Mouse (Mus musculus) kidney, postnatal 0 days (tissue): ENCODE data around the gene Timm22. TPM values are rescaled to one million over a fixed set of nuclear protein-coding genes. Genes with fewer than 3 reads are reported as not detected.

Experiments used
- ATAC-seq: fragments of 200-750 bp; cut with Nextera tagmentation; replicated peaks from 2 replicates; pipeline ENCODE4 v1.8.0; 2017; ENCODE audit warnings: low read depth, moderate number of reproducible peaks, moderate TSS enrichment, moderate library complexity; ENCODE audit not compliant: low FRiP score
- DNase-seq: peaks from one replicate; pipeline ENCODE4 v3.0.0-alpha.2; 2016; ENCODE audit warnings: low spot score
- H3K27ac ChIP-seq: fragments of 300-500 bp; sonication (generic); 2 replicates; pipeline ENCODE4 v1.5.1; 2014; ENCODE audit warnings: mild to moderate bottlenecking
- H3K27me3 ChIP-seq: fragments of 300-500 bp; sonication (generic); 2 replicates; pipeline ENCODE4 v1.6.1; 2014; ENCODE audit warnings: low read length, mixed read lengths; ENCODE audit not compliant: insufficient read depth
- H3K36me3 ChIP-seq: fragments of 300-500 bp; sonication (generic); 2 replicates; pipeline ENCODE4 v1.6.1; 2014; ENCODE audit warnings: low read length, mixed read lengths; ENCODE audit not compliant: insufficient read depth
- H3K4me1 ChIP-seq: fragments of 300-500 bp; sonication (generic); replicated peaks from 2 replicates; pipeline ENCODE4 v1.6.1; 2014; ENCODE audit warnings: antibody characterized with exemption, low read length, mixed read lengths; ENCODE audit not compliant: insufficient read depth
- H3K4me2 ChIP-seq: fragments of 300-500 bp; sonication (generic); 2 replicates; pipeline ENCODE4 v1.6.1; 2014; ENCODE audit warnings: mild to moderate bottlenecking, low read length, moderate library complexity, mixed read lengths
- H3K4me3 ChIP-seq: fragments of 300-500 bp; sonication (generic); replicated peaks from 2 replicates; pipeline ENCODE4 v1.5.1; 2014; ENCODE audit warnings: low read depth, low read length
- H3K9ac ChIP-seq: fragments of 300-500 bp; sonication (generic); 2 replicates; pipeline ENCODE4 v1.6.1; 2014; ENCODE audit warnings: low read depth, low read length
- H3K9me3 ChIP-seq: fragments of 300-500 bp; sonication (generic); replicated peaks from 2 replicates; pipeline ENCODE4 v1.6.1; 2016; ENCODE audit warnings: low read length, inconsistent platforms, mixed read lengths
- CTCF ChIP-seq: IDR thresholded peaks from 2 replicates; pipeline ENCODE4 v1.5.1; 2016; ENCODE audit warnings: antibody characterized with exemption, low read depth, mild to moderate bottlenecking, moderate library complexity
- WGBS: fragments of 180-500 bp; shearing (Covaris S2); extraction: QIAGEN DNeasy Blood & Tissue Kit; methylation state at CpG from one replicate; pipeline ENCODE4 v1.1.7; 2014; 5-methylcytosine and 5-hydroxymethylcytosine counted together
- polyA plus RNA-seq: library from polyadenylated mRNA; unstranded; fragments of >200 nt; fragmentation: Nextera tagmentation; extraction: Ambion mirVana; gene quantifications from 2 replicates; pipeline ENCODE4 v1.2.1, GENCODE M21; 2015

Timm22 gene
- polyA plus RNA-seq, 1 experiment from 2014 or later, result 122 TPM

GRCm38 (mm10) chr11:76363636-76364035 lies 43.1 kb upstream of the Timm22 start:
- ATAC-seq, result no peak
- WGBS, result 15% methylated on average over 9 of the region's 9 CpGs
- no peak overlapping the region for H3K9ac ChIP-seq

DNA sequence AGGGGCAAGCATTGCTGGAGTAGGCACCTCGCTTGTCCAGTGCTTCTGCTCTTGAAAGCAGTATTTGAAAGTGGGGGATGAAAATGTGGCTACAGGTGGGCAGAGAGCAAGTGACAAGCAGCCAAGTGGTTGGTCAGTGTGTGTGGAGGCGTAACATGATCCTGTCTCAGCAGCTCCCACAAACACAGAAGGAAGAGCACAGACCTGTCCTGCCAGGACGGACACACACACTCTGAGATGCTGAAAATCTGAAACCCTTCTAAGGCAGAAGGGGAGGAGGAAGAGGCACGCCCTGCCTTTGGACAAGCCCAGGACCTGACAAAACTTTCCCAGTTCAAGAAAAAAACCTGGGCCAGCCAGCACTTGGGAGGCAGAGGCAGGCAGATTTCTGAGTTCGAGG lies 42.7 kb upstream of the Timm22 start:
- Histone ChIP-seq H3K9me3 (no peaks in the 10 kb centered on the region), H3K27ac (peak overlapping the region; percentile 26), H3K36me3 (no peaks in the 10 kb centered on the region), H3K27me3 (no peaks in the 10 kb centered on the region), H3K4me1 (peaks cover 12% of the 10 kb centered on the region), H3K4me3 (no peak overlapping the region), H3K9ac (no peak overlapping the region), H3K4me2 (no peak overlapping the region)
- WGBS, result 61% methylated on average over 5 of the region's 5 CpGs
- ATAC-seq (no peak), DNase-seq (no peak)
- TF ChIP-seq CTCF, result no peak

More at GRCm38 (mm10) chr11:76363636-76364035, 43.1 kb upstream of the Timm22 start:
- no peak overlapping the region for H3K4me2 ChIP-seq
- no peaks in the 10 kb centered on the region for H3K9me3 ChIP-seq
- H3K27me3 ChIP-seq, result no peaks in the 10 kb centered on the region
- TF ChIP-seq CTCF, result no peak
- H3K4me1 ChIP-seq, result peaks cover 12% of the 10 kb centered on the region
- no peaks in the 10 kb centered on the region for H3K36me3 ChIP-seq
- H3K27ac ChIP-seq, result peak overlapping the region; percentile 26
- DNase-seq, result peak; percentile 72
- H3K4me3 ChIP-seq, result no peak overlapping the region

- ATAC-seq, result no peak
- DNase-seq, result no peak
- no peaks in the 10 kb centered on the region for H3K27me3 ChIP-seq
- no peak overlapping the region for H3K4me3 ChIP-seq
- H3K36me3 ChIP-seq, result no peaks in the 10 kb centered on the region
- no peak overlapping the region for H3K9ac ChIP-seq
- H3K27ac ChIP-seq, result no peak overlapping the region
- 89% methylated on average over 15 of the region's 15 CpGs for WGBS
- H3K4me2 ChIP-seq, result no peak overlapping the region
- H3K4me1 ChIP-seq, result peaks cover 12% of the 10 kb centered on the region
- no peak for TF ChIP-seq CTCF
- H3K9me3 ChIP-seq, result no peaks in the 10 kb centered on the region
Measured at GRCm38 (mm10) chr11:76366720-76367119, 40.0 kb upstream of the Timm22 start.

- Histone ChIP-seq H3K27me3 (no peaks in the 10 kb centered on the region), H3K27ac (no peak overlapping the region), H3K36me3 (no peaks in the 10 kb centered on the region), H3K9me3 (no peaks in the 10 kb centered on the region), H3K4me2 (no peak overlapping the region), H3K9ac (no peak overlapping the region), H3K4me1 (peaks cover 23% of the 10 kb centered on the region), H3K4me3 (no peak overlapping the region)
- DNase-seq (no peak), ATAC-seq (no peak)
- TF ChIP-seq CTCF, result no peak
Measured at GRCm38 (mm10) chr11:76370491-76370890, 36.3 kb upstream of the Timm22 start.

DNA sequence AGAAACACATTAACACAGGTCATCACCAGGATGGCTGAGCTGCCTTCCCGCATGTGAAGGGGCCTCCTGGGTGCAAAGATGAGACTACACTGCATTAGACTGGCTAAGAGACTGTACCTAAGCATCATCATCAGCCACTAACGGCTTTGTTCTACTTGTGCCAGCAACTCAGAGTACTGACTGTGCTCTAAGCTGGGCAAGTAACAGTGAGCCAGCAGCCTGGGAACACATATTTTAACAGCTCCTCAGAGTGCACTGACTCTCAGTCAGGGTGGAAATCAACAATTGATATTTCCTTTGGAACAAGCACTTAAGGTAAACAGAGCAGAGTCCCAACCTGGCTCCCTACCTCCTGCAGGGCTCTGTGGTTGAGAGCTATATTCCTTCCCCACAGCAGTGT lies 34.6 kb upstream of the Timm22 start:
- Histone ChIP-seq H3K9ac (no peak overlapping the region), H3K9me3 (no peaks in the 10 kb centered on the region), H3K36me3 (no peaks in the 10 kb centered on the region), H3K4me3 (no peak overlapping the region), H3K4me1 (peaks cover 29% of the 10 kb centered on the region), H3K4me2 (no peak overlapping the region), H3K27ac (no peak overlapping the region), H3K27me3 (no peaks in the 10 kb centered on the region)
- WGBS, result 53% methylated on average over 2 of the region's 2 CpGs
- no peak for TF ChIP-seq CTCF
- no peak for ATAC-seq
- no peak for DNase-seq

GRCm38 (mm10) chr11:76372534-76372933 lies 34.2 kb upstream of the Timm22 start:
- no peaks in the 10 kb centered on the region for H3K36me3 ChIP-seq
- WGBS, result 42% methylated on average over 6 of the region's 6 CpGs
- ATAC-seq (no peak), DNase-seq (no peak)
- H3K27ac ChIP-seq, result no peak overlapping the region
- no peaks in the 10 kb centered on the region for H3K9me3 ChIP-seq
- no peak overlapping the region for H3K9ac ChIP-seq
- no peak overlapping the region for H3K4me3 ChIP-seq
- H3K4me1 ChIP-seq, result peaks cover 29% of the 10 kb centered on the region
- no peak for TF ChIP-seq CTCF
- H3K4me2 ChIP-seq, result no peak overlapping the region
- no peaks in the 10 kb centered on the region for H3K27me3 ChIP-seq
